Mouse (Mus musculus) adrenal gland, adult (tissue): Measurements from ENCODE around the gene Catsper2.
"Not testable (repeated sequence)": the region's sequence is repeated elsewhere in the genome, so short reads cannot be mapped to it uniquely, and the experiment has no call there.

Source experiments
- DNase-seq, 2 experiments: peaks; one replicate each; pipeline ENCODE4 v3.0.0; 2022 to 2023; ENCODE audit warnings: low spot score in 1 of 2; ENCODE audit not compliant: inconsistent age in 2 of 2

Catsper2 gene

GRCm38 (mm10) chr2:121439746-121440145, 26.2 kb upstream of the Catsper2 start:
- DNase-seq, result no peak

- no peak for DNase-seq
Measured at GRCm38 (mm10) chr2:121434854-121435253, 21.3 kb upstream of the Catsper2 start.

GRCm38 (mm10) chr2:121425890-121426289, 12.3 kb upstream of the Catsper2 start:
- DNase-seq, result no peak

- no peak for DNase-seq
Measured at GRCm38 (mm10) chr2:121423166-121423565, 9.6 kb upstream of the Catsper2 start.

GRCm38 (mm10) chr2:121418476-121418875, 4.9 kb upstream of the Catsper2 start:
- no peak for DNase-seq

- DNase-seq, result no peak
Measured at GRCm38 (mm10) chr2:121416356-121416755, 2.8 kb upstream of the Catsper2 start.

GRCm38 (mm10) chr2:121415591-121415990, 2.0 kb upstream of the Catsper2 start:
- no peak for DNase-seq

GRCm38 (mm10) chr2:121415103-121415502, 1.5 kb upstream of the Catsper2 start:
- DNase-seq, result peak in 1 of 2 experiments; percentile 50

- DNase-seq, result peak; percentile 59 to 84
Measured at GRCm38 (mm10) chr2:121414139-121414685, 620 bp upstream of the Catsper2 start.

- peak in 1 of 2 experiments; percentile 68 for DNase-seq
Measured at GRCm38 (mm10) chr2:121412843-121413386, 677 bp downstream of the Catsper2 start.

GRCm38 (mm10) chr2:121408160-121408559, 5.4 kb downstream of the Catsper2 start:
- DNase-seq, result peak; percentile 37 to 70

- no peak for DNase-seq
Measured at GRCm38 (mm10) chr2:121403296-121403695, 10.3 kb downstream of the Catsper2 start.

GRCm38 (mm10) chr2:121396624-121397023, 17.0 kb downstream of the Catsper2 start:
- DNase-seq, result peak; percentile 73 to 93

GRCm38 (mm10) chr2:121386961-121387575, 26.5 kb downstream of the Catsper2 start, which contains the start of gene Strc:
Gene Strc (minus strand): TSS chr2:121387168.
- DNase-seq, result not testable (repeated sequence)

- no peak for DNase-seq
Measured at GRCm38 (mm10) chr2:121374766-121375165, 38.8 kb downstream of the Catsper2 start.

GRCm38 (mm10) chr2:121372266-121372665, 41.3 kb downstream of the Catsper2 start:
- DNase-seq, result peak; percentile 70 to 75

GRCm38 (mm10) chr2:121370921-121371320, 42.7 kb downstream of the Catsper2 start:
- no peak for DNase-seq

- no peak for DNase-seq
Measured at GRCm38 (mm10) chr2:121368831-121369230, 44.8 kb downstream of the Catsper2 start.

- no peak for DNase-seq
Measured at GRCm38 (mm10) chr2:121363656-121364055, 49.9 kb downstream of the Catsper2 start.

- no peak for DNase-seq
Measured at GRCm38 (mm10) chr2:121359461-121359860, 54.1 kb downstream of the Catsper2 start.

GRCm38 (mm10) chr2:121358381-121358780, 55.2 kb downstream of the Catsper2 start:
- DNase-seq, result peak; percentile 60 to 77

- DNase-seq, result no peak
Measured at GRCm38 (mm10) chr2:121357961-121358360, 55.6 kb downstream of the Catsper2 start.
